Mouse (Mus musculus) hindbrain, embryonic 16.5 days (tissue): ENCODE data around the gene Pkdrej. TPM values are rescaled to one million over a fixed set of nuclear protein-coding genes. Genes with fewer than 3 reads are reported as not detected.

Experiments used
- ATAC-seq: fragments of 200-750 bp; cut with Nextera tagmentation; 2 replicates; pipeline ENCODE4 v1.8.0; 2017; ENCODE audit warnings: moderate TSS enrichment, moderate library complexity
- H3K27ac ChIP-seq: fragments of 300-500 bp; sonication (generic); 2 replicates; pipeline ENCODE4 v1.5.1; 2014; ENCODE audit warnings: low read depth, mild to moderate bottlenecking, control low read depth, low read length, moderate library complexity
- H3K27me3 ChIP-seq: fragments of 300-500 bp; sonication (generic); replicated peaks from 2 replicates; pipeline ENCODE4 v1.6.1; 2014; ENCODE audit warnings: low read length; ENCODE audit not compliant: control insufficient read depth, insufficient read depth
- H3K36me3 ChIP-seq: fragments of 300-500 bp; sonication (generic); 2 replicates; pipeline ENCODE4 v1.6.1; 2014; ENCODE audit warnings: mild to moderate bottlenecking, low read length, moderate library complexity, mixed read lengths; ENCODE audit not compliant: control insufficient read depth, insufficient read depth
- H3K4me1 ChIP-seq: fragments of 300-500 bp; sonication (generic); 2 replicates; pipeline ENCODE4 v1.6.1; 2014; ENCODE audit warnings: low read depth, low read length; ENCODE audit not compliant: control insufficient read depth, insufficient read depth
- H3K4me2 ChIP-seq: fragments of 300-500 bp; sonication (generic); 2 replicates; pipeline ENCODE4 v1.6.1; 2014; ENCODE audit warnings: mild to moderate bottlenecking, low read length, control low read depth, moderate library complexity
- H3K4me3 ChIP-seq: fragments of 300-500 bp; sonication (generic); 2 replicates; pipeline ENCODE4 v1.5.1; 2014; ENCODE audit warnings: mild to moderate bottlenecking, low read length, control low read depth, moderate library complexity
- H3K9ac ChIP-seq: fragments of 300-500 bp; sonication (generic); 2 replicates; pipeline ENCODE4 v1.6.1; 2014; ENCODE audit warnings: low read depth, mild to moderate bottlenecking, control low read depth, low read length, moderate library complexity
- H3K9me3 ChIP-seq: fragments of 300-500 bp; sonication (generic); 2 replicates; pipeline ENCODE4 v1.6.1; 2014; ENCODE audit warnings: mild to moderate bottlenecking, low read length, moderate library complexity; ENCODE audit not compliant: control insufficient read depth
- WGBS: fragments of 180-500 bp; shearing (Covaris S2); extraction: QIAGEN DNeasy Blood & Tissue Kit; methylation state at CpG from one replicate; pipeline ENCODE4 v1.1.7; 2014; 5-methylcytosine and 5-hydroxymethylcytosine counted together
- polyA plus RNA-seq: library from polyadenylated mRNA; unstranded; fragments of >200 nt; fragmentation: Nextera tagmentation; extraction: Ambion mirVana; gene quantifications from 2 replicates; pipeline ENCODE4 v1.2.1, GENCODE M21; 2015

Gene Pkdrej
- polyA plus RNA-seq, 1 experiment from 2014 or later: 0.08 TPM

DNA sequence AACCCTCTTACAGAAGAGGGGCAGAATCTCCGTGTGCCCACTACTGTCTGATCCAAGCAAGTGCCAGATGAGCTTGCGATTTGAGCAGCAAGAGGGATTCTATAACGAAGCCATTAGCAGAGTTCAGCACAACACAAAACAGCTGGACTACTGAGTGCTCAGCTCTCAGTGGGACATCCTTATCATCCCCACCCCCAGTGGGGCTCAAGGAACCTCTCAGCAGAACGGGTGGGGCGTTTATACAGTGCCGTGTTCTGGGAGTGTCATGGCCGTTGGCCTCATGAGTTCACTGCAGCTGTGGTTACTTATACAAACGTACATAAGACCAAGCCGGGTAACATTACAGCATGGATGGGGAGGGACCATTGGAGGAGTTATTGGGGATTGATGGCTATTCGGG, 8.1 kb downstream of the Pkdrej start:
- WGBS: 74% methylated on average over 10 of the region's 10 CpGs
- ATAC-seq: no peak

DNA sequence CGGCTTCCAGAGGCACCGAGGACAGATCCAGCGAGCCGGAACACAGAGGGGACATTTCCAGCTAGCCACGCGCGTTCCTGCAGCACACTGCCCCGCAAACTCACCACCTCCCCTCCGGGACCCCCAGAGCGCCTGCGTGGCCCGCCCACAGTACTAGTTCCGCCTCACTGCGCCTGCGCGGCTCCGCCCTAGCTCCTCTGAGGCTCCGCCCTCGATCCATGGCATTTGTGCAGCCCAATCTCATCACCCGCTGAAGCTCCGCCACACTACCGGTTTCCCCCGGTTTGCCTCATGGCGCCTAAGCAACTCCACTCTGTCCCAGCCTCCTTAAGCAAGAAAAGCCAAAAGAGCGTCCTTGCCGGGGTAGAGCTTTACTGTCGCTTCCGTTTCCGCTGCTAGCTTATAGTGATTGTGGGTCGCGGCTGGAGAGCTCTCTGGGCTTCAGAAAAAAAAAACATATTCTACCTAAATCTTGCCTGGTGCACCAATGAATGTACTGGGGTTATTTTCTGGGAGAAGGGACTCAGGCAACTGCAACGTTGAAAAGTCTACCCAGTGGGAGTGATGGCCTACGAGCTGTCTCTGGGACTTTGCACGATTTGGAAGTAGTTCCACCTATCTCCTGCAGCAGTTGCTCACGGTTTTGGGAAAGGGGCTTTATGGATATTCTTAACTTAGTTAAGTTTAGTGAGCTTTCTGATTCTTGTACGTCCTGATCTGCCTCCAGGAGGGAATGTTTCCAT, 9.8 kb downstream of the Pkdrej start, which contains the start of gene Cdpf1:
Cdpf1 (minus strand) TSS at position 163 of the 743 bp plus-strand sequence.
- Histone ChIP-seq H3K9me3 (no peaks in the 10 kb centered on the region), H3K4me2 (peak within 1 kb of the TSS; percentile 72), H3K4me1 (peaks cover 12% of the 10 kb centered on the region), H3K4me3 (peak within 1 kb of the TSS; percentile 82), H3K27me3 (no peaks in the 10 kb centered on the region), H3K9ac (peak within 1 kb of the TSS; percentile 93), H3K36me3 (no peaks in the 10 kb centered on the region), H3K27ac (peak within 1 kb of the TSS; percentile 94)
- WGBS: 2% methylated on average over 35 of the region's 36 CpGs
- peak; percentile 97 for ATAC-seq

More for the DNA sequence above, 8.1 kb downstream of the Pkdrej start:
- H3K27me3 ChIP-seq: no peaks in the 10 kb centered on the region
- H3K4me2 ChIP-seq: no peak overlapping the region
- H3K27ac ChIP-seq: no peak overlapping the region
- H3K4me1 ChIP-seq: peaks cover 12% of the 10 kb centered on the region
- H3K9ac ChIP-seq: no peak overlapping the region
- no peak overlapping the region for H3K4me3 ChIP-seq
- no peaks in the 10 kb centered on the region; the same call in 1 of the 2 replicates for H3K9me3 ChIP-seq
- H3K36me3 ChIP-seq: no peaks in the 10 kb centered on the region

DNA sequence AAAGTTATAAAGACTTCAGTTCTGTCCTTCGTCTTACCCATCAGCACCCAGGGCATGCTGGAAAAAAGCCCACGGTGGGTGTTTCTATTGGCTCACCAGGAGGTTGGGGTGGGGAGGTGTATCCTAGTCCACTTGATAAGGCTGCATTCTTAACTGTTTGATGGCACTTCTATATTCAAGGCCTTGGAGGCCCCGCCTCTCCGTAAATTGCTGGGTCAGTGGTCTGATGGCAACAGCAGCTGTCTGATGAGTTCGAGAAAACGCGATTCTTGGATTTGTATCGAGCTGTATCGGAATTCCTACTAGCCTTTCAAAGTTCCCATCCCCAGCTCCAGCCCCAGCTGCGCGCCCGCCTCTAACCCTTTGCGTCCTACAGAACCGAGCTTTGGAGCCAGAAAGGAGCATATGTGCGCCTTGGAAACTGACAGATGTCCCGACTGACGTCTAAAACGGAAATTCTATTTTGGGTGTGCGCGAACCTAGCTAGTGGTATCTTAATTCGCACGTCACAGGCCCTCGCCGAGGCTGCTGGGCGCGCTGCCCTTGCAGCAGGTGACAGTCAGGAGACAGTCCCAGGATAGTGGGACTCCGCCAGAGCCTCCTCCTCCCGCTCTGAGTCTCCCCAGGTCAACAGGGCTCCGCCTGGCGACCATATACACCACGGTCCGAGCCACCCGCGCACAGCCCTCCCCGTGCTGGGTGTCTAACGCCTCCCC, 10.6 kb downstream of the Pkdrej start:
- Histone ChIP-seq H3K9me3 (no peaks in the 10 kb centered on the region), H3K27me3 (no peaks in the 10 kb centered on the region), H3K4me3 (peak overlapping the region; percentile 82), H3K4me1 (peaks cover 12% of the 10 kb centered on the region), H3K9ac (peak overlapping the region; percentile 93), H3K27ac (peak overlapping the region; percentile 94), H3K4me2 (peak overlapping the region; percentile 72), H3K36me3 (no peaks in the 10 kb centered on the region)
- WGBS: 3% methylated on average over 36 of the region's 36 CpGs
- peak; percentile 94 for ATAC-seq

DNA sequence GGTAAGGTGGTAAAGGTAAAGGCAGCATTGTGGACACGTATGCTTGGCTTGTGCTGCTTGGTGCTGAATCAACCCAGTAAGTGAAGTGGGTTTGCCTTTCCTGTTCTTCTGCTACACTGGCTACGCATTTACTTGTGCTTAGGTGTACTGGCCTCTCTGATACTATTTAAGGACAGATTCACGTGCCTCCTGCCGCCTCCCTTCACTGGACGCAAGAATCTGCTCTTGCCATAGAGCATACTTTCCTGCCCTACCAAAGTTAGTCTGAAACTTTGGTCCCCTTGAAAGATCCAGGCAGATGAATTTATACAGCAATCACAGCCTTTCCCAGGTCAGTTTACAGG, 11.1 kb downstream of the Pkdrej start:
- peak overlapping the region; percentile 72 for H3K4me2 ChIP-seq
- H3K4me3 ChIP-seq: peak overlapping the region; percentile 82
- ATAC-seq: no peak
- H3K9me3 ChIP-seq: no peaks in the 10 kb centered on the region
- H3K9ac ChIP-seq: peak overlapping the region; percentile 93
- H3K27ac ChIP-seq: no peak overlapping the region; the same call in 1 of the 2 replicates
- no peaks in the 10 kb centered on the region for H3K36me3 ChIP-seq
- 79% methylated on average over 5 of the region's 5 CpGs for WGBS
- no peaks in the 10 kb centered on the region for H3K27me3 ChIP-seq
- peaks cover 12% of the 10 kb centered on the region for H3K4me1 ChIP-seq

DNA sequence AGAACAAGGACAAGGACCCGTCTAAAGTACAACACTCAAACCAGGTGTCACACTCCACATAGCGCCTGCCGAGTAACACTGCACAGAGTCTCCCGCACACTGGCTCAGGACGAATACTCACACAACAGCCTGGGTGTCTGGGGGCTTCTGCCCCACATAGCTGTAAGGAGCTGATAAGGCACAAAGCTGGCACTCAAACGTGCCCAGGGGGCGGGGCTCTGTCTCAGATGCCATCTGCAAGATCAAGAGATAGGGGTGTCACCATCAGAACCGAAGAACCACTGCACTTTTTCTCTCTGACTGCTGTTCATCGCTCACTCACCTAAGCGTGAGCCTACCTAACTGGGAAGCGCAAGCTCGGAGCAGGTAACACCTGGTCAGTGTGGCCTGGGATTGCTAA, 12.4 kb downstream of the Pkdrej start:
- H3K27ac ChIP-seq: no peak overlapping the region
- ATAC-seq: no peak
- no peak overlapping the region for H3K4me3 ChIP-seq
- no peaks in the 10 kb centered on the region for H3K9me3 ChIP-seq
- H3K27me3 ChIP-seq: no peaks in the 10 kb centered on the region
- peaks cover 12% of the 10 kb centered on the region for H3K4me1 ChIP-seq
- WGBS: 90% methylated on average over 12 of the region's 12 CpGs
- H3K36me3 ChIP-seq: no peaks in the 10 kb centered on the region
- no peak overlapping the region for H3K9ac ChIP-seq
- H3K4me2 ChIP-seq: no peak overlapping the region

DNA sequence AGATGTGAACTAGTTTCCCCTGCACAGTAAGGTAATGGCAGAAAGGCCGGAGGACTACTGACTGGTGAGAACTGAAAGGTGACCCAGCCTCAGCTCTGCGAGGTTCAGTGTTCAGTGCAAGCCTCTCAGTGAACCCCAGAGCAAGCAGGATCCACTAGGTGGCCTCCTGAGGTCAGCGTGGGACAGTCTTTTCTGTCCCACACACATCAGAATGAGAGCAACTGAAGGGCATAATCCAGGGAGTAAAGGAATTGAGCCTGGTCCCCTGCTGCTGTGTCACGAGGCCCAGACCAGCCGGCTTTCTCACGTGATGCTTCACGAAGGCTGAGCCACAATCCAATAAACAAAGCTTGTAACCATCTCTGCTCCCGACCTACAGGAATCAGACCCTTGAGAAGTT, 13.1 kb downstream of the Pkdrej start:
- Histone ChIP-seq H3K27me3 (no peaks in the 10 kb centered on the region), H3K27ac (no peak overlapping the region), H3K4me3 (no peak overlapping the region), H3K4me1 (peaks cover 12% of the 10 kb centered on the region), H3K9ac (no peak overlapping the region), H3K9me3 (no peaks in the 10 kb centered on the region), H3K4me2 (no peak overlapping the region), H3K36me3 (no peaks in the 10 kb centered on the region)
- 59% methylated on average over 8 of the region's 8 CpGs for WGBS
- no peak for ATAC-seq

DNA sequence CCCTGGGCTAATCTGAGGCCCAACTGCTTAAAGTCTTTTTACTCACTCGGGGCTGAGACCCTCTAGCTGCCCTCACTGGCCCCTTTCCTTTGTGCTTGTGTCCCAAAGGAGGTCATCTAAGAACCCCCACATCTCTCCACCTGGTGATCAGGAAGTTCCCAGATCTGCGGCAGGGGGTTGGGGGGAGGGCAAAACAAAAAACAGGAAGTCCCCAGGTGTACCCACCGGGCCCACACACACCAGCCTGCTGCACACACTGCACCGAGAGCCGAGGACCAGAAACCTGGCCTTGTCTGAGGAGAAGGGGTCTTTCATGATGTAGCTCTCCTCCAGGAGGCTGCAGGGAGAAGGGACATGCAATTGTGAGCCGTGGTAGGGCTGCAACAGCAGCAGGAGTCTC, 13.5 kb downstream of the Pkdrej start:
- no peak for ATAC-seq
- Histone ChIP-seq H3K9me3 (no peaks in the 10 kb centered on the region), H3K4me2 (no peak overlapping the region), H3K27me3 (no peaks in the 10 kb centered on the region), H3K4me3 (no peak overlapping the region), H3K9ac (no peak overlapping the region), H3K4me1 (peaks cover 12% of the 10 kb centered on the region), H3K27ac (no peak overlapping the region), H3K36me3 (no peaks in the 10 kb centered on the region)
- 81% methylated on average over 6 of the region's 6 CpGs for WGBS

DNA sequence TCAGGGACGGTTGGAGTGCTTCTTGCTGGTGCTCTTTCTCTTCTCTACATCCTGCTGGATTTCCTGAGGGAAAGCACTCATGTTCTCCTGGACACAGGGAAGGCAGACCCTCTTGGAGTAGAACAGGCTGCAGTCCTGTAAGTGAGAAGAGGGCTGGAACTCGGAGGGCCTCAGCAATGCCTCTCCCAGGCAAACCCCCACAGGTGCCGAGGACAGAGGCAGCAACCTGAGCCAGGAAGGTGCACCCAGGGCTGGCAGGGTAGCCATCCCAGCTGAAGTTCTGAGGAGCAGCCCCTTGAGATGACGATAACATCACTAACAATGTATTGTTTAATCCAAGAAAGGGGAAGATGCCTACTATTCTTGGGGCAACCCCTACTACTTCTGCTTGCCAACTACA, 14.1 kb downstream of the Pkdrej start:
- Histone ChIP-seq H3K9ac (no peak overlapping the region), H3K4me2 (no peak overlapping the region), H3K9me3 (no peaks in the 10 kb centered on the region), H3K36me3 (no peaks in the 10 kb centered on the region), H3K27me3 (no peaks in the 10 kb centered on the region), H3K27ac (no peak overlapping the region), H3K4me3 (no peak overlapping the region), H3K4me1 (peaks cover 11% of the 10 kb centered on the region)
- 81% methylated on average over 4 of the region's 4 CpGs for WGBS
- ATAC-seq: no peak

DNA sequence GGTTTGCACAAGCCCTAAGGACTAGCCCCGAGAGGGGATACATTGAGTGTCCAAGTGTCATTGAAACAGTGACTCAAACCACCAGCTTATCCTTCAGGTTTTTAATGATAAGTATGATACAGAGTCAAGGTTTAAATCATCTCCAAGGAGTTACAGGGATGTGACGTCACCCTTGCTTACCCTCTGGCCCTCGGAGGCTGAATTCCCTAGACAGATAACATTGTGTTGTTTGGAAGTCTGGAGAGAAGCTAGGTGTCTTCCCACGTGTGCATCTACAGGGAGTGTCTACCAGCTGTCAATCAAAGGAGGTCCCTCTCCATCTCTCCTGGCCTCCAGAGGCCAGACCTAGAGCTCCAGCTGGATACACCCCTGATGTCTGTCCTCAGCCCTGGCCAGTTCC, 14.6 kb downstream of the Pkdrej start:
- Histone ChIP-seq H3K36me3 (no peaks in the 10 kb centered on the region), H3K27me3 (no peaks in the 10 kb centered on the region), H3K9me3 (no peaks in the 10 kb centered on the region), H3K27ac (no peak overlapping the region), H3K4me2 (no peak overlapping the region), H3K9ac (no peak overlapping the region), H3K4me3 (no peak overlapping the region), H3K4me1 (peaks cover 9% of the 10 kb centered on the region)
- WGBS: 87% methylated on average over 4 of the region's 4 CpGs
- no peak for ATAC-seq
